Mouse (Mus musculus) gastrocnemius, postnatal 25 days (tissue): Measurements from ENCODE around the gene Mpv17. TPM values are rescaled to one million over a fixed set of nuclear protein-coding genes. Genes with fewer than 3 reads are reported as not detected.
A peak's percentile ranks its signal among the peaks of the same experiment; 100 is the strongest.

Experiments
- DNase-seq: peaks from one replicate; pipeline ENCODE4 v3.0.0; 2022
- total RNA-seq, 2 experiments: library from RNA; stranded (reverse); gene quantifications; 1 replicate in 1 of 2; 2 replicates in 1 of 2; pipeline ENCODE4 v1.2.3; 2021

Mpv17 gene
- total RNA-seq, 2 experiments from 2014 or later = 22.9 to 25.6 TPM

DNA sequence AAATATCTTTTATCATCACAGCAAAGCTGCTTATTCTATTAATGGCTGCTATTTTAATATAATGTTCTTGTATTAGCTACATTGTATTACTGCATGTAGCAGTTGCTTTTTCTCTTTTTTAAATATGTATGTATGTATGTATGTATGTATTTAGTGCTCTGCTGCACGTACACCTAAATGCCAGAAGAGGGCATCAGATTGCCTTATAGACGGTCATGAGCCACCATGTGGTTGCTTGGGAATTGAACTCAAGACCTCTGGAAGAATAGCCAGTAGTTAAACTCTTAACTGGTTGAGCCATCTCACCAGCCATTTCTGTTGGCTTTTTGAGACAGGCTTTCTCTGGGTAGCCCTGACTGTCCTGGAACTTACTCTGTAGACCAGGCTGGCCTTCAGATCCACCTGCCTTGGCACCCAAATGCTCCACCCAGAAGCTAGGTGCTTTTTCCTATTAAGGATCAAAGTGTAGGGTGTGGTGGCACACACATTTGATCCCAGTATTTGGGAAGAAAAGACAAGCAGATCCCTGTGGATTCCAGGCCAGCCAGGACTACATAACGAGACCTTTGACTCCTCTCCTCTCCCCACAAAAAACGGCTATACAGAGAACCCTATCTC, 34.3 kb upstream of the Mpv17 start:
- no peak for DNase-seq

DNA sequence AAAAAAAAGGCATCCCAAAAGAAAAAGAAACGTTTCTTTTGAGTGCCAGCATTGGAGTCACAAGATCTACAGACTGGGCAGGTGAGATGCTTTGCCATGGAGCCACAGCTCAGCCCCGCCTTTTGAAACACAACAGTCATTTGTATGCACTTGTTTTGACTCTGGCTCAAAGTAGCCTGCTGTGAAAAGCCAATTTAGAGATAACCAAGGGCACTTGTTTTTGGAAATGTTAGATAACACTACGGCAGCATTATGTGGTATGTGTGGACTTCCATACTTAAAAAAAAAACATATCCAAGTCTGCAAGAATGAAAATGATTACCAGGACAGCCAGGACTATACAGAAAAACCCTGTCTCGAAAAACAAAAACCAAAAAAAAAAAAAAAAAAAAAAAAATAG, 29.6 kb upstream of the Mpv17 start:
- no peak for DNase-seq

DNA sequence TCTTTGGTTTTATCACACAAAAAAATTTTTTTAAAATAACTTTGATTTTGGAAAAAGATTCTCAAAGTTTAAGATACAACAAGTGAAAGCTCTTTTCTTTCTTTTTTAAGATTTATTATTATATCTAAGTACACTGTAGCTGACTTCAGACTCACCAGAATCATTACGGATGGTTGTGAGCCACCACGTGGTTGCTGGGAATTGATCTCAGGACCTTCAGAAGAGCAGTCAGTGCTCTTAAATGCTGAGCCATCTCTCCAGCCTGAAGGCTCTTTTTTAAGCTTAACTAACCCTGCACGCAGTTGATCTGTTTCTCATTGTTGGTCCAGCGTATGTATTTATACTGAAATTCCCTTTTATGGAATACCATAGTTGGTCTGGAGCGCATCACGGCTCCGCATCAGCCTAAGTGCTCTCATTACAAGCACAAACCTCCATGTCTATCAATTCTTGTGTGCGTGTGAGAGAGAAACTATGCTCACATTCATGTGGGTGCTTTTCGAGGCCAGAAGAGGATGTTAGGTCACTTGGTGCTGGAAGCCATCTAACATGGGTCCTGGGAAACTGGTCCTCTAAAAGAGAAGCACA, 27.2 kb upstream of the Mpv17 start:
- DNase-seq = no peak

DNA sequence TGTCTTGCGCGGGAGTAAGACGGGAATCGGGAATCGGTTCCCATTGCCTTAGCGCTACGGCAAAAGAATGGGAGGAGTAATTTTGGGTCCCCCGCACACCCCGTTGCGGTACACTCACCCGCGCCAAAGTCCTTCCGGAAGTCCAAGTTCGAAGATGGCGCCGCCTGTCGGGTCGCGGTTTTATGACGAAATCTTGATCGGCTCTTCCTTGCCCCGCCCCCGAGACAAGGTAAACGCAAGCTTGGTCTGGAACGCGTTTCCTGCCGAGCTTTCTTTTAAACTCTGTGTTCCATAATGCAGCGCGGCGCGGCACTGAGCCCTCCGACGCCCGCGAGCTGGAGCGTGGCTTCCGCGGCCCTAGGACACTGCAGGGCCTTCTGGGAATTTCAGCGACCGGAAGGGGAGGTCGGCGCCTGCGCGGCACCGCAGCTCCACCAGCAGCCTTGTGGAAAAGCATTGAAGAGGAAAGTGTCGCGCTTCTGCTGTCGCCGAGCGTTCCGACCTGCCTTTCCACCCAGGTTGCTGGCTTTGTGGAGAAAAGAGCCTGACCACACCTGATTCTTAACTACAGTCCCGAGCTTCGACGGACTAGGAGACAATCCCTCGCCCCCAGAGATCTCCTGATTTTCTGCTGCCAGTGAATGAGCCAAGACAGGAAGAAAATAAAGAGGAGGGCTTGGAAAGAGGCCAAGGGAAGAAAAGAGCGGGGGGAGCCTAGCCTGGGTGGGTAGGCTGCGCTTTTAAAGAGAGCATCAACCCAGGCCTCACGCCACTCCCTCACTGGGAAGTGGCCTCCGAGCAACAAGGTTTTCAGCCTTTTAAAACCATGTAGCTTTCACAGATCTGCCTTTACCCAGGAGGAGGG, 25.9 kb upstream of the Mpv17 start, which contains the start of the genes Gm29609 and Gtf3c2:
Gene Gm29609 (minus strand): TSS at position 146 of the 865 bp plus-strand sequence.
Gene Gtf3c2 (minus strand): TSS at position 379 of the 865 bp plus-strand sequence.
- peak; percentile 94 for DNase-seq

DNA sequence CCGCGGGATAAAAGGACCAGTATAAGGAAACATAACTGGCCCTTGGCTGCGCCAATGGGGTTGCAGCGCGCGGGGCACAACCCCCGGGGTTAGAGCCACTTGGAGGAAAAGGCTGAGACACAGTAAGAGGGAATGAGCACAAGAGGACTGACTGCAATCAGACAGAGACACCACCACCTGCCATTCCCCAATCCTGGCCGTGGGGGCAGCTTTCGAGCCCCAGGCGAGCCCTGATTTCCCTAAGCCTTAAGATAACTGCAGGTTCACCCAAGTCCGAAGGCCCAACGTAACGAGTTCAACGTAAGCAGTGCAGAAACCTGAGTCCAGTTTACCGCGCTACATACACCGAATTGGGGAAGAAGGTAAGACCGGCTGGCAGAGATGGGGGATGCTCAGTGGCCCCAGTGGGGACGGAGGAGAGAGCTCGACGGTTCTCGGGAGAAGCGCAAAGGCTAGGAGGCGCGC, 25.3 kb upstream of the Mpv17 start:
- DNase-seq = no peak

DNA sequence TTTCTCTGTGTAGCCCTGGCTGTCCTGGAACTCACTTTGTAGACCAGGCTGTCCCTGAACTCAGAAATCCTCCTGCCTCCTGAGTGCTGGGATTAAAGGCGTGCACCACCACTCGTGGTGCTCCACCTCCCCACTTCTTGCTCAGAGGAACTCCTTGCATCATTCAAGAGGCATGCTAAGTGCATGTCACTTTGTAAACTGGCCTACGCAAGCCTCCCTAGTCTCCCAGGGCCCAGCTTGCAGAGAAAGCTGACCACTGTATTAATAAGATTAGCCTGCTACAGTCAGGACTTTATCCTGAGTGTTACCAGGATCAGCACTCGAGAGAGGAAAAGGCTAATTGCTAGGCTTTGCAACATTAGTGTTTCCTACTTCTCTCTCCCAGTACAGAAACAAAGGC, 14.6 kb upstream of the Mpv17 start:
- no peak for DNase-seq

DNA sequence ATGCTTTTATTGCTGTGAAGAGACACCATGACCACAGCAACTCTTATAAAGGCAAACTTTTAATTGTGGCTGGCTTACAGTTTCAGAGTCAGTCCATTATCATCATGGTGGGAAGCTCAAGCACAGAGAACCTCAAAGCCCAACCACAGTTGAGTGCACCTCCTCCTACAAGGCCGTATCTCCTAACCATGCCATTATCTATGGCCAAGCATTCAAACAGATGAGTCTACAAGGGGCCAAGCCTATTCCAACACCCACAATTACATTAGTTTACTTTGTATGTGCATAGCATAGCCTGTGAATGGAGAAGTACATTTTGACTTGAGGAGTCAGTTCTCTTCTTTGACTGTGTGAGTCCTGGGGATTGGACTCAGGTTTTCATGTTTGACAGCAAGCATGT, 10.8 kb upstream of the Mpv17 start:
- DNase-seq = no peak

DNA sequence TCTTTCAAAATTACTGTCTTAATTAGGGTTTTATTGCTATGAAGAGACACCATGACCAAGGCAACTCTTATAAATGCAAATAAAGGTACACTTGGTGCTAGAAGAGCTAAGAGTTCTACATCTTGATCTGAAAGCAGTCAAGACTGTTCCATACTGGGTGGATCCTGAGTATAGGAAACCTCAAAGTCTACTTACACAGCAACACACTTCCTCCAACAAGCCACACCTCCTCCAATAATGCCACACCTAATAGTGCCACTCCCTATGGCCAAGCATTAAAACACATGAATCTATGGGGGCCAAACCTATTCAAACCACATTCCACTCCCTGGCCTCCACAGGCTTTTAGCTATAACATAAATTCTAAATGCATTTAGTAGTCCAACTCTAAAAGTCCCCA, 8.4 kb upstream of the Mpv17 start:
- DNase-seq = no peak

DNA sequence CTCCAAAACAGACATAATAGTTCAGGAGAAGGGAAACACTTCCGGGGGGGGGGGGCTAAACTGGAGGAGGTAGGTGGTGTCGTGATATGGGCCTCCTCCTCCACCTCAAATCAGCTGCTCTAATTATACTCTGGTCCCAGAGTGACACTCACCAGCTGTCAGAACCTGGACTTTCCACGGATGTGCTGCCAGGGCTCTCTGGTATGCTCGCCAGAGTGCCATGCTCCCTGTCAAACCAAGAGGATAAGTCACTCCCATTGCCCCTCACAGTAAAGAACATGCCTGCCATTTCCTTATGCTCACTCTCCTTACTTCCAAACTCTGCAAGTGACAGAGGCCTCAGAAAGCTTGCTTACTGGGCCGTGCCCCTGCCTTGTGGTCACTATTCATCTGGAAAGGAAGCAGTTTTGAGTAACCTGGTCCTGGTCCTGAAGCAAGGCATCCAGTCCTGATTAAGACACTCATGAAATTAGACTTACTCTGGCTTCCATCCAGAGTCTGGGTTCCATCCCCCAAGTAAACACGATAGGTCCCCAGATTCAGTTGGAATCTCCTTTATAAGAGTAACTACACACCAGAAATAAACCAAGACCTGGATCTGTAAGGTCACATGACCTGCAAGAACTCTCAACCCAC, 417 bp downstream of the Mpv17 start:
- DNase-seq = peak; percentile 48

DNA sequence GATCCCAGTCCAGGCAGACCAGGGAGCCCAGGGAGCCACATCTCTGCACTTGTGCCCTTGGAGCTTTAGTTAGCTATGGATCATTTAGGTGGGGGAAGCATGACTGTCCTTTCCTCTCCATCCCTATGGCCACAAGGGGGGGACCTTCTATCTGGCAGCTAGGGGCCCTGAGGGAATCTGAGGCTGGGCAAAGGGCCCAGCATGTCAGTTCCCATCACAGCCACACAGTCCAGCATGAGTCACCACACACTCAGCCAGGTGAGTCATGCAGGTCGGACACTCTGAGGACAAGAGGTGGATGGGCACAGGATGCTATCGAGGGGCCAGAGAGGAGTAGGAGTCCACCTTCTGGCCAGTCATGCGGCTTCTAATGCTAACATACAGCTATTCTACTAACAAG, 2.3 kb downstream of the Mpv17 start:
- DNase-seq = no peak

DNA sequence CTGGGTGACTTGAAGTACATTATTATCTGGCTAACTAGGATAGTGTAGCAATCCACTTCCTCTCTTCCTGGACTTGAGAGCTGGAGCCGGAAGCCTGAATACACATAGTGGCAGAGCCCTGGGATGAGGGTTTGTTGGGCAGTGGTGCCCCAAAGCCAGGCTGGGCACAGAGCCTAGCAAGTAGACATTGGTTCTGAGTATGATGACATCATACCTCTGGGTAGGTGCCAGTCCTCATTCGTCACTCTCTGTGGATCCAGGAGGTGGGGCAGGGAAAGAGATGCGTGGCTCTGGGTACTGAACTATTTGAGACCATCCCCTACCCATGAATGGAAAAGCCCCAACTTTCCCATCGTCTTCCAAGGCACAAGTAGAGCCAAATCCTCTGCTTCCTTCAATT, 4.3 kb downstream of the Mpv17 start:
- DNase-seq = no peak

DNA sequence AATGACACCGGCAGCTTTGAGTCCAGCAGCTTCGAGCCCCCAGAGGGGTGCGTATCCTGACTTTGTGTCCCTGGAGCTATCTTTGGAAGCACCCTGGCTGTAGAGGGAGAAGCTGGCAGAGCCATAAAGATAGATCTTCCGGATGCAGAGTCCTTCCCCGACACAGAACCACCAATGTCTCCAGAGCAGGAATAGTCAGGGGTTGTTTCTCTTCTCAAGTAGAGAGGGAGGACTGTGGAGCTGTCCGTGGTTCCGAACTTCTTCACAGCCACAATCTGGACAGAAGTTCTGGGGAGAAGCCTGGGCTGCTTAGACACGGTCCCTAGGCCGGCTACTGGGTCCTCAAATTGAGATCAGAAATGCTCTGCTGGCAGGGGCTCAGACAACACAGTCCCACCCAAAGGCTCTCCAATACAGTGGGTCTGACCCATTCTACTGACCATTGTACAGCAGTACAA, 15.1 kb downstream of the Mpv17 start:
- no peak for DNase-seq

DNA sequence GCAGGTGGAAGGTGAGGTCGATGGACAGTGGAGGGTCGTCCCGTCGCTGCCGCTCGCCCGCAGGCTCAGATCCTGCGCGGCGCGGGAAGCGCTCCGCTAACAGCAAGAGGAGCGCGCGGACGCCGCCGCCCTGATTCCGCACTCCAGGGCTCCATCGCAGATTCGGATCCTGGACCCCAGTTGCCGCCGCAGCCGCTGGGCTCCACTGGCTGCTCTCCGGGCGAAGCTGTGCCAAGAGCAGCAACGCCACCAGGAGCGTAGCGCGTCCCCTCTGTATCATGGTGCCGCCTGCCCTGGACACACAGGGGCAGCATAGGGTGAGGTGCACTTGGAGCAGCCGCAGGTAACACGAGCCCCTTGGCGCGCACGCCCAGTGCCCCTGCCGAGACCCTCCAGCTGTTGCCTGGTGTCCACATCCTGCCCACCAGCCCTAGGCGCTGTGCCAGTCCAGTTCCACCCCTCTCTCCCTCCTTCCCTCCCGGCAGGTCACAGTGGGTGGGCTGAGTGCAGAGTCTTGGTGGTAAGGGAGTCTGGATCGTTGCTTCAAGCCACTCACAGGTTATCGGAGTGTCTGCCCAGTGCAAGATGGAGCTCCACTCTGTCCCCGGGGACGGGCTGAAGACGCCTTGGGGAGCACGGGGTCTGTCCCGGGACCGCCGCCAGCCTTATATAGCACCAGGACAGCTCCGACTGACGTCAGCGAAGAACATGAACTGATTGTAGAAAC, 15.6 kb downstream of the Mpv17 start, which contains the start of gene Ucn:
Gene Ucn (minus strand): TSS at position 589 of the 727 bp plus-strand sequence.
- DNase-seq = no peak

DNA sequence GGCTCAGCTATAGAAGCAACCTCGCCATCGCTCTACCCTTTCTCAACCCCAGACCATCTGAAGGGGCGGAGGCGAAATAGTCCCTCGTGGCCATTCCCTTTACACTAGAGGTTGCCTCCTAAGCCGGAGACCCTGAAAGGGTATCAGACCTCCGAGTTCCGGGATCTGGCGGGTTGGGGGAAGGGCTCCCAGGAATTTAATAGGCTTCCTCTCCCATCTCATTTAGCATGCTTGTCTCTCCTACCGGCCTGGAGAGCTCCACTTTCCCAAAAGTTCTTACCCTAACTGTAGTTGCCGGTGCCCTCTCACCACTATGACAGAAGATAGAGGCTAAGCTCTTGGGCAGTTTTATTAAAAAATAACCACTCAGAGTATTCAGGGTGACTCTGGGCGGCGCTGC, 16.4 kb downstream of the Mpv17 start:
- no peak for DNase-seq

DNA sequence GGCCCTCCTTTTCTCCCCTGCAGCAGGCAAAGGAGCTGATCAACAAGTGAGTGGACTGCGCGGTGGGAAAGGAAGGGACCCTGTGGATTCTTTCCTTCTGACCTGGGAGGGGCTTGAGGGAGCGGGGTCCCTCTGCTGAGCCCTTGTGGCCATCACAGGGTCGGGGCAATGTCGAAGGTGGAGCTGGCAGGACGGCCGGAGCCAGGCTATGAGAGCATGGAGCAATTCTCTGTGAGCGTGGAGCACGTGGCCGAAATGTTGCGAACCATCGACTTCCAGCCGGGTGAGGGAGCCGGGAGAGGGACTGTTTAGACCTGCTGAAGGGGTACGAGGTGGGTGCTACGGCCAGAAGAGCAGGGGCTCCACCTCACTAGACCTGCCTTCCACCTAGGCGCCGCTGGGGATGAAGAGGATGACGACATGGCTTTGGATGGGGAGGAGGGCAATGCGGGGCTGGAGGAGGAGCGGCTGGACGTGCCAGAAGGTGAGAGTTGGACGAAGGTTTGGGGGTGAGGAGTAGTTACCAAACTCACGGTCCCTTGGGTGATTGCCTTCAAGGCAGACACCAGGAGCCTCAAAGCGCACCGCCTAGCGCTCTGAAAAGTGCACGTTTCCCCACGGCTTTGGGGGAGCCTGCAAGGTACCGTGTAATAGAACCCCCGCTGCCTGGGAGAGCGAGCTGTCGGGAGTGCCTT, 17.2 kb downstream of the Mpv17 start:
- no peak for DNase-seq

DNA sequence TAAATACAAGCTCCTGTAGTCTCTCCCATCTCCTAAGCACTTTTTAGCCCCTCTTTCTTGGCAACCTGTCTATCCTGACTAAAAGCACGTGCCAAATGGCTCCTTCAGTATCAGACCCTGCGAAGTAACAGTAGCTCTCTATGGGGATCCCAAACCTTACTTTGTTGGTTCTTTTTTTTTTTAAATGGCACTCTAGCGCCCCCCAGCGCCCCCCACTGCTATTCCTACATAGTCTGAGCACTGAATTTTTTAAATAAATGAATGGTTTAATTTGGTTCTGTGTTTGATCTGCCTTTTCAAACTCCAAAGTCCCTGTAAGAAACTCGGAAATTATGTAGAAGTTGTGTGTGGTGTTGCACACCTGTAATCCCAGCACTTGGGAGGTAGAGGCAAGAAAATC, 28.0 kb downstream of the Mpv17 start:
- no peak for DNase-seq

DNA sequence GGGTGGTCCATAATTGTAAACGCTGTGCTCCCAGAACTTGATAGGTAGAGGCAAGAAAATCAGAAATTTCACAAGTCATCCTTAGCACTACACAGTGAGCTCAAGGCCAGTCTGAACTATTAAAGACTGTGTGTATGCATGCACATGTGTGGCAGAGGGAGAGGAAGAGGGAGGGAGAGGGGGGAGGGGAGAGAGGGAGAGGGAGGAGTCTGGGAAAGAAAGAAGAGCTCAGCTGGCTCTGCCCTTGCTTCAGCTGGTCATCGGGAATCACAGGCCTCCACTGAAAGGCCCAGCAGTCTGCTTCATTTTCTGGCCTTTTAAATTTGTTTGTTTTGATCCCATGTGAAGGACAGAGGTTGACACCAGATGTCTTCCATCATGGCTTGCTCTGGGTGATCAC, 30.6 kb downstream of the Mpv17 start:
- DNase-seq = no peak

DNA sequence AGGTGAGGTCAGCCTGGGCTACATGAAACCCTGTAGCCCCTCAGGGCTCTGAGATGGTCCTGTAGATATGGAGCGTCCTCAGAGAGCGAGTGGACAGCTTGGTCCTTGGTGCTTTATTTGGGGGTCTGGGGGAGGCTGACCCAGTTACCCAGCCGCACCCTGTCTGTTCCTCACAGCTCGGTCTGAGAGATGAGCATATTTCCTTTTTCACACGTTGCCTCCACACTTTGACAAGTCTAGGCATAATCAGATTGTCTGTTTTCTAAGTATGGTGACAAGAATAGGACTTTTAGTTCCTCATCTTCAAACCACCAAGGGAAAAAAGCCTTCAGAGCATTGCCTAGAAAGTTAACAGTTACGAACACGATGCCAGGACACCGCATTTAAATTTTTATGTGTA, 32.9 kb downstream of the Mpv17 start:
- DNase-seq = no peak

DNA sequence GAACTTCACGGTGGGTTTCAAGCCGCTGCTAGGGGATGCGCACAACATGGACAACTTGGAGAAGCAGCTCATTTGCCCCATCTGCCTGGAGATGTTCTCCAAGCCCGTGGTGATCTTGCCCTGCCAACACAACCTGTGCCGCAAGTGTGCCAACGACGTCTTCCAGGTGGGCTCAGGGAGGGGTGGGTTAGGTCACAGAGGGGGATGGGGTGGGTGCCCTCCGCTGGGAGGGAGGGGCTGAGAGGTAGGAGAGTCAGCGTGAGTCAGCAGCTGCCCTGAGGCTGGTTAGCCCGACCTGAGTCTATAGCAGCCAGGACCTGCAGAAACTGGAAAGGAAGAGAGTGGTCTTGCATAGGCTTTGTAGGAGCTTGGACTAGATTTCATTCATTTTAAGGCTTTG, 37.1 kb downstream of the Mpv17 start:
- peak; percentile 34 for DNase-seq

DNA sequence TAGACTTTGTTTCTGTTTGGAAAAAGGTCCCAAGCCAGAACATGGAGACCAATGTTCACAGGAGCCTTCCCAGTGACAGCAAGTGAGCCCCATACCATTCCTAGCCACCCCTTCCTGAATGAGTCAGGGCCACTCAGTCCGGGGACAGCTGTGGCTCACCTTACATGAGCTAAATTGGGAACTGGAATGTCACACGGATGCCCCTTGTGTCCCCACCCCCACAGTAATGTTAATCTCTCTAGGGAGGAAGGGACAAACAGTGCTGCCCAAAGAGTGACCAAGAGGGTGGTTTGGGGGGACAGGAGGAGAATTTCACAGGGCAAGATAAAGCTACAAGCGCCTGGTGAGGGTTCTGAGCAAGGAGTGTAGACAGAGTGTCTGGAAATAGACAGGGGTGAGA, 37.7 kb downstream of the Mpv17 start, which contains the start of gene Trim54:
Gene Trim54 (plus strand): TSS at position 359 of the 400 bp plus-strand sequence.
- DNase-seq = peak; percentile 76

DNA sequence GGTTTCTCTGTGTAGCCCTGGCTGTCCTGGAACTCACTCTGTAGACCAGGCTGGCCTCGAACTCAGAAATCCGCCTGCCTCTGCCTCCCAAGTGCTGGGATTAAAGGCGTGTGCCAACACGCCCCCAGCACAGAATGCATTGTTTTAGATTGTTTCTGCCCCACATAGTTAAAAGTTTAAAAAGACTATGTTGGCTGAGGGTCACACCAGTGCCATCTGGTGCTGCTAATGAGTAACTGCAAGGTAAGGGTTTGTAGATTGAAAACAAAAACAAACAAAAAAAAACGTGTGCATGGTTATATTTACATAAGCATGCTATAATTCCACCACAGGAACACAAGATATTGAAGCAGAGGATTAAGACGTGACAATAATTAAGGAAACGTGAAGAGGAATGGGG, 43.3 kb downstream of the Mpv17 start:
- DNase-seq = no peak
